ENCODE assay signal across 12 mouse cellular contexts in genomic region chr10:111637084-111637735, GRCm38 (mm10).
"Had no signal": no experiment of that assay in that cellular context is flagged by ENCODE, and none has a peak within 500 bp of the region (broad histone marks: within the 10 kb centered on the region; RNA-seq: fewer than 3 reads in every experiment).

No protein-coding gene starts in this region.

- H3K4me1 ChIP-seq: kidney, embryonic 15.5 days; limb, embryonic 12.5 days; liver, embryonic 13.5 days; midbrain, embryonic 12.5 days had no signal

- H3K36me3 ChIP-seq: kidney, embryonic 15.5 days; limb, embryonic 12.5 days; liver, embryonic 13.5 days; midbrain, embryonic 12.5 days had no signal

- H3K27ac ChIP-seq: kidney, embryonic 15.5 days; left cerebral cortex, adult 2 months; limb, embryonic 12.5 days; liver, embryonic 13.5 days; midbrain, embryonic 12.5 days had no signal

- DNase-seq: kidney, adult 2 months; kidney, postnatal 14 days; liver, embryonic 13.5 days; lung, embryonic 14.5 days; lung, postnatal 14 days; right cerebral cortex, adult 18-20 months; right cerebral cortex, postnatal 25 days; thymus, postnatal 4 days had no signal

- H3K27me3 ChIP-seq: kidney, embryonic 15.5 days; limb, embryonic 12.5 days; liver, embryonic 13.5 days; midbrain, embryonic 12.5 days had no signal

- H3K4me3 ChIP-seq: kidney, embryonic 15.5 days; left cerebral cortex, adult 2 months; limb, embryonic 12.5 days; liver, embryonic 13.5 days; midbrain, embryonic 12.5 days had no signal

- H3K9ac ChIP-seq: kidney, embryonic 15.5 days; limb, embryonic 12.5 days; liver, embryonic 13.5 days; lung, embryonic 14.5 days; midbrain, embryonic 12.5 days had no signal
